Mouse (Mus musculus) CH12.LX (cell line): ENCODE results near the gene Chrm3. TPM values are rescaled to one million over a fixed set of nuclear protein-coding genes. Genes with fewer than 3 reads are reported as not detected.

Source experiments
- DNase-seq: peaks from one replicate; pipeline ENCODE4 v3.0.0-alpha.2; 2013; ENCODE audit errors: extremely low read depth
- H3K27ac ChIP-seq: 2 replicates; pipeline ENCODE4 v1.5.1; 2012; ENCODE audit warnings: low read depth, mild to moderate bottlenecking, control low read depth, moderate library complexity; ENCODE audit not compliant: insufficient read depth
- H3K27me3 ChIP-seq: replicated peaks from 2 replicates; pipeline ENCODE3; 2012; ENCODE audit warnings: inconsistent platforms
- H3K36me3 ChIP-seq, 2 experiments: replicated peaks in 1 of 2; 2 replicates each; pipeline versions ENCODE3 to v1.6.1; 2012; ENCODE audit warnings: inconsistent platforms in 1 of 2, low read length in 1 of 2, mild to moderate bottlenecking in 1 of 2, mixed read lengths in 1 of 2, moderate library complexity in 1 of 2; ENCODE audit not compliant: control insufficient read depth in 1 of 2, insufficient read depth in 1 of 2
- H3K4me1 ChIP-seq, 2 experiments: 2 replicates each; pipeline ENCODE4 v1.6.1; 2012; ENCODE audit warnings: inconsistent platforms in 1 of 2, moderate library complexity in 1 of 2; ENCODE audit not compliant: insufficient read depth in 2 of 2, control insufficient read depth in 1 of 2
- H3K4me2 ChIP-seq: 2 replicates; pipeline ENCODE4 v1.6.1; 2012; ENCODE audit warnings: low read depth, mild to moderate bottlenecking, control low read depth; ENCODE audit not compliant: poor library complexity, insufficient read depth, severe bottlenecking
- H3K4me3 ChIP-seq, 3 experiments: fragments of 150-350 bp in 1 of 3; sonication (generic) in 1 of 3; replicated peaks in 1 of 3; 2 replicates each; pipeline versions ENCODE3 to v1.5.1; 2011 to 2012; ENCODE audit warnings: low read depth in 2 of 3, low read length in 2 of 3, mild to moderate bottlenecking in 2 of 3, moderate library complexity in 2 of 3, control low read depth in 1 of 3, improper control_type of control experiment in 1 of 3, inconsistent platforms in 1 of 3, mixed read lengths in 1 of 3; ENCODE audit not compliant: poor library complexity in 1 of 3
- H3K79me2 ChIP-seq: replicated peaks from 2 replicates; pipeline ENCODE4 v1.6.1; 2012; ENCODE audit warnings: mild to moderate bottlenecking, moderate library complexity; ENCODE audit not compliant: control insufficient read depth, poor library complexity, insufficient read depth, severe bottlenecking; ENCODE audit errors: extremely low read depth
- H3K9ac ChIP-seq: 2 replicates; pipeline ENCODE4 v1.6.1; 2012; ENCODE audit warnings: low read depth, mild to moderate bottlenecking, control low read depth, moderate library complexity; ENCODE audit not compliant: insufficient read depth
- H3K9me3 ChIP-seq: replicated peaks from 2 replicates; pipeline ENCODE3; 2012; ENCODE audit warnings: low read length, inconsistent platforms, mixed read lengths
- BHLHE40 ChIP-seq: IDR thresholded peaks from 2 replicates; pipeline ENCODE4 v1.6.1; 2011; ENCODE audit warnings: mild to moderate bottlenecking, low read depth, low read length, improper control_type of control experiment
- CHD2 ChIP-seq: IDR thresholded peaks from 2 replicates; pipeline ENCODE4 v1.6.1; 2011; ENCODE audit warnings: low read length, improper control_type of control experiment
- ELF1 ChIP-seq: IDR thresholded peaks from 2 replicates; pipeline ENCODE4 v1.6.1; 2014; ENCODE audit warnings: low read depth, mild to moderate bottlenecking, inconsistent platforms, low read length, improper control_type of control experiment
- EP300 ChIP-seq: IDR thresholded peaks from 2 replicates; pipeline ENCODE4 v1.6.1; 2011; ENCODE audit warnings: low read length, improper control_type of control experiment
- ETS1 ChIP-seq: conservative IDR thresholded peaks from 2 replicates; pipeline ENCODE4 v1.6.1; 2012; ENCODE audit warnings: low read depth, mild to moderate bottlenecking, inconsistent platforms, low read length, improper control_type of control experiment, moderate library complexity
- GABPA ChIP-seq: IDR thresholded peaks from 2 replicates; pipeline ENCODE4 v1.6.1; 2012; ENCODE audit warnings: low read depth, low read length, improper control_type of control experiment, inconsistent platforms; ENCODE audit not compliant: insufficient replicate concordance
- HCFC1 ChIP-seq: IDR thresholded peaks from 2 replicates; pipeline ENCODE4 v1.6.1; 2012; ENCODE audit warnings: low read depth, mild to moderate bottlenecking, inconsistent platforms, low read length, improper control_type of control experiment
- IRF4 ChIP-seq: IDR thresholded peaks from 2 replicates; pipeline ENCODE4 v1.6.1; 2014; ENCODE audit warnings: low read depth, mild to moderate bottlenecking, inconsistent platforms, low read length, improper control_type of control experiment
- KAT2A ChIP-seq: IDR thresholded peaks from 2 replicates; pipeline ENCODE4 v1.6.1; 2012; ENCODE audit warnings: low read length, improper control_type of control experiment, inconsistent platforms; ENCODE audit not compliant: insufficient replicate concordance
- MAX ChIP-seq: IDR thresholded peaks from 2 replicates; pipeline ENCODE4 v1.6.1; 2011; ENCODE audit warnings: low read length, improper control_type of control experiment
- MAZ ChIP-seq: IDR thresholded peaks from 2 replicates; pipeline ENCODE4 v1.6.1; 2012; ENCODE audit warnings: low read depth, mild to moderate bottlenecking, inconsistent platforms, low read length, improper control_type of control experiment, moderate library complexity
- MEF2A ChIP-seq: IDR thresholded peaks from 2 replicates; pipeline ENCODE4 v1.6.1; 2014; ENCODE audit warnings: low read depth, mild to moderate bottlenecking, inconsistent platforms, low read length, improper control_type of control experiment, borderline replicate concordance
- MXI1 ChIP-seq: IDR thresholded peaks from 2 replicates; pipeline ENCODE4 v1.6.1; 2011; ENCODE audit warnings: mild to moderate bottlenecking, low read depth, low read length, improper control_type of control experiment
- NELFE ChIP-seq: IDR thresholded peaks from 2 replicates; pipeline ENCODE4 v1.6.1; 2011; ENCODE audit warnings: low read depth, low read length, improper control_type of control experiment
- NRF1 ChIP-seq: IDR thresholded peaks from 2 replicates; pipeline ENCODE4 v1.6.1; 2014; ENCODE audit warnings: low read depth, mild to moderate bottlenecking, inconsistent platforms, low read length, improper control_type of control experiment, moderate library complexity
- PAX5 ChIP-seq: IDR thresholded peaks from 2 replicates; pipeline ENCODE4 v1.6.1; 2012; ENCODE audit warnings: low read length, inconsistent platforms, mixed read lengths
- POLR2AphosphoS2 ChIP-seq: IDR thresholded peaks from 2 replicates; pipeline ENCODE4 v1.6.1; 2011; ENCODE audit warnings: low read depth, low read length, improper control_type of control experiment
- RAD21 ChIP-seq: IDR thresholded peaks from 2 replicates; pipeline ENCODE4 v1.6.1; 2011; ENCODE audit warnings: low read depth, mild to moderate bottlenecking, low read length, improper control_type of control experiment, moderate library complexity
- RCOR1 ChIP-seq: conservative IDR thresholded peaks from 2 replicates; pipeline ENCODE4 v1.6.1; 2012; ENCODE audit warnings: low read depth, mild to moderate bottlenecking, inconsistent platforms, low read length, improper control_type of control experiment
- SIN3A ChIP-seq: IDR thresholded peaks from 2 replicates; pipeline ENCODE4 v1.6.1; 2012; ENCODE audit warnings: low read length, improper control_type of control experiment, inconsistent platforms
- TCF12 ChIP-seq: IDR thresholded peaks from 2 replicates; pipeline ENCODE4 v1.6.1; 2014; ENCODE audit warnings: low read depth, mild to moderate bottlenecking, inconsistent platforms, low read length, improper control_type of control experiment
- UBTF ChIP-seq: IDR thresholded peaks from 2 replicates; pipeline ENCODE4 v1.6.1; 2012; ENCODE audit warnings: low read depth, mild to moderate bottlenecking, inconsistent platforms, low read length, improper control_type of control experiment, moderate library complexity
- USF1 ChIP-seq: IDR thresholded peaks from 2 replicates; pipeline ENCODE4 v1.6.1; 2014; ENCODE audit warnings: low read depth, mild to moderate bottlenecking, inconsistent platforms, low read length, improper control_type of control experiment
- USF2 ChIP-seq: conservative IDR thresholded peaks from 2 replicates; pipeline ENCODE4 v1.6.1; 2011; ENCODE audit warnings: low read depth, low read length, improper control_type of control experiment
- ZNF384 ChIP-seq: IDR thresholded peaks from 2 replicates; pipeline ENCODE4 v1.6.1; 2012; ENCODE audit warnings: low read depth, low read length, improper control_type of control experiment, inconsistent platforms
- dilution Hi-C: fragments of 300-500 bp; cut with MboI; formaldehyde crosslinking; loops from 2 replicates; pipeline ENCODE4 v1.14.3; 2020; ENCODE audit warnings: low sequenced_read_pairs; ENCODE audit not compliant: extremely low pct_unique_long_range_greater_than_20kb, extremely low pct_ligation_motif_present
- in situ Hi-C: fragments of 300-500 bp; cut with MboI; formaldehyde crosslinking; loops from 3 replicates; pipeline ENCODE4 v1.14.3; 2019; ENCODE audit warnings: low sequenced_read_pairs, low pct_ligation_motif_present, low pct_unique_long_range_greater_than_20kb, mixed read lengths
- polyA plus RNA-seq: library from polyadenylated mRNA; unstranded; fragments of >175 nt; gene quantifications from 2 replicates; pipeline ENCODE4 v1.2.1, GENCODE M21; 2012; ENCODE audit warnings: low read depth; ENCODE audit not compliant: insufficient read length
- total RNA-seq, 2 experiments: library from RNA; depleted of rRNA; stranded (reverse); fragments of 300-350 nt in 1 of 2; fragments of >200 nt in 1 of 2; gene quantifications; 2 replicates each; pipeline ENCODE4 v1.2.3; 2012 to 2014

Gene Chrm3
- total and polyA plus RNA-seq, 3 experiments = not detected

GRCm38 (mm10) chr13:10058993-10059392 lies 301.7 kb downstream of the Chrm3 start:
- Histone ChIP-seq H3K4me2 (no peak overlapping the region), H3K4me1 (peaks cover 0 to 4% of the 10 kb centered on the region in 2 experiments; a peak in 2 of 4 replicates), H3K27ac (no peak overlapping the region), H3K79me2 (no peaks in the 10 kb centered on the region), H3K27me3 (no peaks in the 10 kb centered on the region), H3K9me3 (peaks cover 2% of the 10 kb centered on the region), H3K9ac (no peak overlapping the region), H3K36me3 (no peaks in the 10 kb centered on the region), H3K4me3 (no peak overlapping the region)
- dilution Hi-C loops = no loop called here
- TF ChIP-seq PAX5 (no peak), SIN3A (no peak), POLR2AphosphoS2 (no peak), TCF12 (no peak), ETS1 (no peak), MEF2A (no peak), GABPA (no peak), BHLHE40 (no peak), MAX (no peak), USF2 (no peak), CHD2 (no peak), ZNF384 (no peak)
- in situ Hi-C loops = no loop called here
- DNase-seq = no peak

GRCm38 (mm10) chr13:10057644-10058198 lies 302.9 kb downstream of the Chrm3 start:
- TF ChIP-seq EP300 (no peak), NELFE (no peak)
- H3K4me2 ChIP-seq = no peak overlapping the region
- no peaks in the 10 kb centered on the region for H3K79me2 ChIP-seq
- in situ Hi-C loops (no loop called here), dilution Hi-C loops (no loop called here)
- peaks cover 2% of the 10 kb centered on the region for H3K9me3 ChIP-seq
- H3K27ac ChIP-seq = no peak overlapping the region
- no peaks in the 10 kb centered on the region for H3K27me3 ChIP-seq
- peaks cover 0 to 4% of the 10 kb centered on the region in 2 experiments; a peak in 2 of 4 replicates for H3K4me1 ChIP-seq
- no peak overlapping the region for H3K9ac ChIP-seq
- DNase-seq = no peak
- H3K36me3 ChIP-seq = no peaks in the 10 kb centered on the region
- H3K4me3 ChIP-seq = no peak overlapping the region

GRCm38 (mm10) chr13:10054086-10054485 lies 306.6 kb downstream of the Chrm3 start:
- no peak overlapping the region for H3K27ac ChIP-seq
- no peaks in the 10 kb centered on the region for H3K36me3 ChIP-seq
- no peak for TF ChIP-seq SIN3A
- TF ChIP-seq HCFC1 = no peak
- no peak for TF ChIP-seq RCOR1
- TF ChIP-seq CHD2 = no peak
- TF ChIP-seq MEF2A = no peak
- no peak for TF ChIP-seq ELF1
- no peak for TF ChIP-seq NRF1
- no peak for TF ChIP-seq MXI1
- no peak for TF ChIP-seq USF1
- TF ChIP-seq RAD21 = no peak
- TF ChIP-seq GABPA = no peak
- TF ChIP-seq UBTF = no peak
- TF ChIP-seq NELFE = no peak
- no peak for TF ChIP-seq PAX5
- TF ChIP-seq ETS1 = no peak
- TF ChIP-seq KAT2A = no peak
- TF ChIP-seq MAZ = no peak
- TF ChIP-seq IRF4 = no peak
- no peak for TF ChIP-seq TCF12
- TF ChIP-seq USF2 = no peak
- H3K4me2 ChIP-seq = no peak overlapping the region
- in situ Hi-C loops = no loop called here
- no peaks in the 10 kb centered on the region for H3K27me3 ChIP-seq
- no peak overlapping the region for H3K4me3 ChIP-seq
- peaks cover 2% of the 10 kb centered on the region for H3K9me3 ChIP-seq
- no peak for DNase-seq
- no peaks in the 10 kb centered on the region for H3K79me2 ChIP-seq
- dilution Hi-C loops = no loop called here
- H3K9ac ChIP-seq = no peak overlapping the region
- peaks cover 0 to 2% of the 10 kb centered on the region in 2 experiments; a peak in 2 of 4 replicates for H3K4me1 ChIP-seq
